Mouse (Mus musculus): ENCODE data around the gene Smim4.

GRCm38 (mm10) chr14:31166827-31167226 is 38.1 kb upstream of the Smim4 start:
- no peak for TF ChIP-seq CTCF (IDR thresholded peaks at IDR 0.05; ENCODE audit: borderline replicate concordance, control insufficient read depth, extremely low read depth, insufficient read depth, low read length, poor library complexity)
- TF ChIP-seq POLR2A (IDR thresholded peaks at IDR 0.05; ENCODE audit: control insufficient read depth, extremely low read depth, insufficient read depth, low read length, poor library complexity), result no peak

All from thymus, adult 2 months (tissue).